Mouse (Mus musculus) layer of hippocampus, adult 9-10 months (tissue): ENCODE measurements around the gene Alg12.
"Not testable (repeated sequence)": the region's sequence is repeated elsewhere in the genome, so short reads cannot be mapped to it uniquely, and the experiment has no call there.

Source experiments
- DNase-seq: peaks from one replicate; pipeline ENCODE4 v3.0.0; 2022; ENCODE audit warnings: low spot score

Gene Alg12

GRCm38 (mm10) chr15:88792140-88792850 is 26.8 kb downstream of the Alg12 start:
- no peak for DNase-seq

GRCm38 (mm10) chr15:88774630-88775029 is 44.5 kb downstream of the Alg12 start:
- not testable (repeated sequence) for DNase-seq

GRCm38 (mm10) chr15:88768537-88768936 is 50.6 kb downstream of the Alg12 start:
- no peak for DNase-seq

GRCm38 (mm10) chr15:88766139-88766538 is 53.0 kb downstream of the Alg12 start:
- not testable (repeated sequence) for DNase-seq

- no peak for DNase-seq
These were observed 57.6 kb downstream of the Alg12 start for GRCm38 (mm10) chr15:88761551-88761950.

GRCm38 (mm10) chr15:88758061-88758460 is 61.1 kb downstream of the Alg12 start:
- no peak for DNase-seq

- no peak for DNase-seq
These were observed 63.4 kb downstream of the Alg12 start for GRCm38 (mm10) chr15:88755761-88756160.
